Mouse (Mus musculus): Measurements from ENCODE around the gene Vps33b. TPM values are rescaled to one million over a fixed set of nuclear protein-coding genes. Genes with fewer than 3 reads are reported as not detected.

Vps33b gene
- polyA plus RNA-seq, 1 experiment from 2014 or later, result 11.4 TPM

GRCm38 (mm10) chr7:80331433-80331832, 62.0 kb downstream of the Vps33b start:
- no peaks in the 10 kb centered on the region for H3K4me1 ChIP-seq (replicated peaks; ENCODE audit: control insufficient read depth, insufficient read depth, low read length)
- no peak overlapping the region for H3K4me3 ChIP-seq (ENCODE audit: low read depth, low read length)
- no peak overlapping the region for H3K9ac ChIP-seq (ENCODE audit: low read length)
- ATAC-seq (replicated peaks; ENCODE audit: low FRiP score, low TSS enrichment, low read depth), result no peak
- no peak for DNase-seq (ENCODE audit: low spot score)
- H3K4me2 ChIP-seq (ENCODE audit: low read length), result no peak overlapping the region
- WGBS, result 94% methylated on average over 19 of the region's 19 CpGs
- H3K9me3 ChIP-seq (ENCODE audit: control insufficient read depth, low read length), result 0 out of 2 replicates have a peak, but pooled peaks cover 3% of the 10 kb centered on the region
- H3K27ac ChIP-seq (ENCODE audit: low read depth), result no peak overlapping the region
- H3K27me3 ChIP-seq (replicated peaks; ENCODE audit: control insufficient read depth, insufficient read depth, low read length), result no peaks in the 10 kb centered on the region
- H3K36me3 ChIP-seq (ENCODE audit: control insufficient read depth, insufficient read depth, low read length), result peaks cover 99% of the 10 kb centered on the region

- no peak overlapping the region for H3K27ac ChIP-seq (ENCODE audit: low read depth)
- H3K4me2 ChIP-seq (ENCODE audit: low read length), result no peak overlapping the region
- H3K4me1 ChIP-seq (replicated peaks; ENCODE audit: control insufficient read depth, insufficient read depth, low read length), result peaks cover 13% of the 10 kb centered on the region; the same call in 1 of the 2 replicates
- no peak for ATAC-seq (replicated peaks; ENCODE audit: low FRiP score, low TSS enrichment, low read depth)
- H3K9me3 ChIP-seq (ENCODE audit: control insufficient read depth, low read length), result 0 out of 2 replicates have a peak, but pooled peaks cover 3% of the 10 kb centered on the region
- 81% methylated on average over 4 of the region's 4 CpGs for WGBS
- no peak overlapping the region for H3K4me3 ChIP-seq (ENCODE audit: low read depth, low read length)
- H3K36me3 ChIP-seq (ENCODE audit: control insufficient read depth, insufficient read depth, low read length), result peaks cover 77% of the 10 kb centered on the region
- no peaks in the 10 kb centered on the region for H3K27me3 ChIP-seq (replicated peaks; ENCODE audit: control insufficient read depth, insufficient read depth, low read length)
- no peak overlapping the region for H3K9ac ChIP-seq (ENCODE audit: low read length)
- no peak for DNase-seq (ENCODE audit: low spot score)
Measured at GRCm38 (mm10) chr7:80334848-80335247, 65.4 kb downstream of the Vps33b start.

GRCm38 (mm10) chr7:80336932-80337331, 67.5 kb downstream of the Vps33b start:
- H3K27me3 ChIP-seq (replicated peaks; ENCODE audit: control insufficient read depth, insufficient read depth, low read length), result no peaks in the 10 kb centered on the region
- 90% methylated on average over 3 of the region's 3 CpGs for WGBS

GRCm38 (mm10) chr7:80339371-80339770, 69.9 kb downstream of the Vps33b start:
- peak overlapping the region; percentile 49 for H3K9ac ChIP-seq (ENCODE audit: low read length)
- no peak overlapping the region for H3K27ac ChIP-seq (ENCODE audit: low read depth)
- ATAC-seq (replicated peaks; ENCODE audit: low FRiP score, low TSS enrichment, low read depth), result no peak
- peak overlapping the region; percentile 69 for H3K4me2 ChIP-seq (ENCODE audit: low read length)
- H3K4me3 ChIP-seq (ENCODE audit: low read depth, low read length), result peak overlapping the region; percentile 62
- H3K36me3 ChIP-seq (ENCODE audit: control insufficient read depth, insufficient read depth, low read length), result peaks cover 32% of the 10 kb centered on the region
- DNase-seq (ENCODE audit: low spot score), result peak; percentile 67
- H3K4me1 ChIP-seq (replicated peaks; ENCODE audit: control insufficient read depth, insufficient read depth, low read length), result peaks cover 23% of the 10 kb centered on the region; the same call in 1 of the 2 replicates
- WGBS, result 8% methylated on average over 17 of the region's 17 CpGs
- no peaks in the 10 kb centered on the region for H3K9me3 ChIP-seq (ENCODE audit: control insufficient read depth, low read length)
- no peaks in the 10 kb centered on the region for H3K27me3 ChIP-seq (replicated peaks; ENCODE audit: control insufficient read depth, insufficient read depth, low read length)

More at GRCm38 (mm10) chr7:80336932-80337331, 67.5 kb downstream of the Vps33b start:
- Histone ChIP-seq H3K4me3 (ENCODE audit: low read depth, low read length) (no peak overlapping the region), H3K36me3 (ENCODE audit: control insufficient read depth, insufficient read depth, low read length) (peaks cover 56% of the 10 kb centered on the region), H3K9me3 (ENCODE audit: control insufficient read depth, low read length) (0 out of 2 replicates have a peak, but pooled peaks cover 3% of the 10 kb centered on the region), H3K4me1 (replicated peaks; ENCODE audit: control insufficient read depth, insufficient read depth, low read length) (peaks cover 17% of the 10 kb centered on the region; the same call in 1 of the 2 replicates), H3K4me2 (ENCODE audit: low read length) (no peak overlapping the region), H3K27ac (ENCODE audit: low read depth) (no peak overlapping the region), H3K9ac (ENCODE audit: low read length) (no peak overlapping the region)
- ATAC-seq (replicated peaks; ENCODE audit: low FRiP score, low TSS enrichment, low read depth), result no peak
- no peak for DNase-seq (ENCODE audit: low spot score)

- H3K27me3 ChIP-seq (replicated peaks; ENCODE audit: control insufficient read depth, insufficient read depth, low read length), result no peaks in the 10 kb centered on the region
- under 1% methylated on average over 45 of the region's 45 CpGs for WGBS
- H3K4me3 ChIP-seq (ENCODE audit: low read depth, low read length), result peak overlapping the region; percentile 62
- peak; percentile 94 for ATAC-seq (replicated peaks; ENCODE audit: low FRiP score, low TSS enrichment, low read depth)
- peak overlapping the region; percentile 85 for H3K27ac ChIP-seq (ENCODE audit: low read depth)
- DNase-seq (ENCODE audit: low spot score), result peak; percentile 98
- peaks cover 23% of the 10 kb centered on the region; the same call in 1 of the 2 replicates for H3K4me1 ChIP-seq (replicated peaks; ENCODE audit: control insufficient read depth, insufficient read depth, low read length)
- peaks cover 26% of the 10 kb centered on the region for H3K36me3 ChIP-seq (ENCODE audit: control insufficient read depth, insufficient read depth, low read length)
- peak overlapping the region; percentile 69 for H3K4me2 ChIP-seq (ENCODE audit: low read length)
- no peaks in the 10 kb centered on the region for H3K9me3 ChIP-seq (ENCODE audit: control insufficient read depth, low read length)
- peak overlapping the region; percentile 49 for H3K9ac ChIP-seq (ENCODE audit: low read length)
Measured at GRCm38 (mm10) chr7:80339793-80340628, 70.6 kb downstream of the Vps33b start.

- peak within 1 kb of the TSS; percentile 69 for H3K4me2 ChIP-seq (ENCODE audit: low read length)
- H3K27me3 ChIP-seq (replicated peaks; ENCODE audit: control insufficient read depth, insufficient read depth, low read length), result no peaks in the 10 kb centered on the region
- ATAC-seq (replicated peaks; ENCODE audit: low FRiP score, low TSS enrichment, low read depth) (peak; percentile 59), DNase-seq (ENCODE audit: low spot score) (peak; percentile 82)
- H3K4me3 ChIP-seq (ENCODE audit: low read depth, low read length), result peak within 1 kb of the TSS; percentile 62
- peaks cover 23% of the 10 kb centered on the region; the same call in 1 of the 2 replicates for H3K4me1 ChIP-seq (replicated peaks; ENCODE audit: control insufficient read depth, insufficient read depth, low read length)
- peak within 1 kb of the TSS; percentile 49 for H3K9ac ChIP-seq (ENCODE audit: low read length)
- H3K9me3 ChIP-seq (ENCODE audit: control insufficient read depth, low read length), result no peaks in the 10 kb centered on the region
- peaks cover 18% of the 10 kb centered on the region for H3K36me3 ChIP-seq (ENCODE audit: control insufficient read depth, insufficient read depth, low read length)
- H3K27ac ChIP-seq (ENCODE audit: low read depth), result peak within 1 kb of the TSS; percentile 85
- 2% methylated on average over 11 of the region's 11 CpGs for WGBS
Measured at GRCm38 (mm10) chr7:80340793-80341192, 71.3 kb downstream of the Vps33b start, which contains the start of gene Unc45a. Gene Unc45a (minus strand): TSS chr7:80341005.

Other genes with a start within 250 kb of the Vps33b start
- 16.9 and 18.9 TPM in 2 replicates for gene Zfp710, start 244.8 kb upstream of the Vps33b start, polyA plus RNA-seq (2014; fragmentation: Nextera tagmentation; extraction: Ambion mirVana)
- 603 and 627 TPM in 2 replicates for gene Idh2, start 154.3 kb upstream of the Vps33b start, polyA plus RNA-seq (2014; fragmentation: Nextera tagmentation; extraction: Ambion mirVana)
- gene Sema4b, start 82.8 kb upstream of the Vps33b start, polyA plus RNA-seq (2014; fragmentation: Nextera tagmentation; extraction: Ambion mirVana), result 15.1 and 15.9 TPM in 2 replicates
- gene Cib1, start 36.8 kb upstream of the Vps33b start, polyA plus RNA-seq (2014; fragmentation: Nextera tagmentation; extraction: Ambion mirVana), result 129 and 156 TPM in 2 replicates
- gene Gdpgp1, start 36.8 kb upstream of the Vps33b start, polyA plus RNA-seq (2014; fragmentation: Nextera tagmentation; extraction: Ambion mirVana), result 4.4 and 4.5 TPM in 2 replicates
- 0.56 and 0.66 TPM in 2 replicates for gene Ttll13, start 23.3 kb upstream of the Vps33b start, polyA plus RNA-seq (2014; fragmentation: Nextera tagmentation; extraction: Ambion mirVana)
- gene Ngrn, start 8.4 kb upstream of the Vps33b start, polyA plus RNA-seq (2014; fragmentation: Nextera tagmentation; extraction: Ambion mirVana), result 51.1 and 51.4 TPM in 2 replicates
- gene Prc1, start 24.8 kb downstream of the Vps33b start, polyA plus RNA-seq (2014; fragmentation: Nextera tagmentation; extraction: Ambion mirVana), result 149 and 157 TPM in 2 replicates
- 13.5 and 14.4 TPM in 2 replicates for gene Rccd1, start 54.8 kb downstream of the Vps33b start, polyA plus RNA-seq (2014; fragmentation: Nextera tagmentation; extraction: Ambion mirVana)
- gene Unc45a, start 71.4 kb downstream of the Vps33b start, polyA plus RNA-seq (2014; fragmentation: Nextera tagmentation; extraction: Ambion mirVana), result 29.9 and 34.2 TPM in 2 replicates
- gene Hddc3, start 73.5 kb downstream of the Vps33b start, polyA plus RNA-seq (2014; fragmentation: Nextera tagmentation; extraction: Ambion mirVana), result 19.8 and 19.9 TPM in 2 replicates
- 17.4 and 18.8 TPM in 2 replicates for gene Man2a2, start 101.7 kb downstream of the Vps33b start, polyA plus RNA-seq (2014; fragmentation: Nextera tagmentation; extraction: Ambion mirVana)
- gene Fes, start 118.3 kb downstream of the Vps33b start, polyA plus RNA-seq (2014; fragmentation: Nextera tagmentation; extraction: Ambion mirVana), result 8.0 and 10.1 TPM in 2 replicates
- 10.3 and 10.6 TPM in 2 replicates for gene Furin, start 135.8 kb downstream of the Vps33b start, polyA plus RNA-seq (2014; fragmentation: Nextera tagmentation; extraction: Ambion mirVana)